Mouse (Mus musculus) neural tube, embryonic 12.5 days (tissue): ENCODE data around the gene Plcg2. TPM values are rescaled to one million over a fixed set of nuclear protein-coding genes. Genes with fewer than 3 reads are reported as not detected.

Source experiments
- ATAC-seq: fragments of 200-750 bp; cut with Nextera tagmentation; 2 replicates; pipeline ENCODE4 v1.8.0; 2017; ENCODE audit warnings: low read depth, mild to moderate bottlenecking, moderate TSS enrichment, moderate library complexity; ENCODE audit not compliant: low FRiP score
- H3K27ac ChIP-seq: fragments of 300-500 bp; sonication (generic); 2 replicates; pipeline ENCODE4 v1.5.1; 2016
- H3K27me3 ChIP-seq: fragments of 300-500 bp; sonication (generic); replicated peaks from 2 replicates; pipeline ENCODE4 v1.6.1; 2016; ENCODE audit warnings: mild to moderate bottlenecking
- H3K36me3 ChIP-seq: fragments of 300-500 bp; sonication (generic); 2 replicates; pipeline ENCODE4 v1.6.1; 2016; ENCODE audit warnings: mild to moderate bottlenecking
- H3K4me1 ChIP-seq: fragments of 300-500 bp; sonication (generic); 2 replicates; pipeline ENCODE4 v1.6.1; 2016
- H3K4me2 ChIP-seq: fragments of 300-500 bp; sonication (generic); replicated peaks from 2 replicates; pipeline ENCODE4 v1.6.1; 2016; ENCODE audit warnings: mild to moderate bottlenecking
- H3K4me3 ChIP-seq: fragments of 300-500 bp; sonication (generic); 2 replicates; pipeline ENCODE4 v1.5.1; 2016
- H3K9ac ChIP-seq: fragments of 300-500 bp; sonication (generic); 2 replicates; pipeline ENCODE4 v1.6.1; 2016; ENCODE audit warnings: mild to moderate bottlenecking
- H3K9me3 ChIP-seq: fragments of 300-500 bp; sonication (generic); 2 replicates; pipeline ENCODE4 v1.6.1; 2016; ENCODE audit warnings: mild to moderate bottlenecking
- WGBS: fragments of 180-500 bp; shearing (Covaris S2); methylation state at CpG from one replicate; pipeline ENCODE4 v1.1.7; 2016; 5-methylcytosine and 5-hydroxymethylcytosine counted together
- polyA plus RNA-seq: library from polyadenylated mRNA; unstranded; fragments of >200 nt; fragmentation: Nextera tagmentation; extraction: Ambion mirVana; gene quantifications from 2 replicates; pipeline ENCODE4 v1.2.1, GENCODE M21; 2016

Plcg2 gene
- polyA plus RNA-seq, 1 experiment from 2014 or later: 2.2 TPM

GRCm38 (mm10) chr8:117470342-117470781 is 27.7 kb upstream of the Plcg2 start:
- no peaks in the 10 kb centered on the region for H3K36me3 ChIP-seq
- H3K4me3 ChIP-seq: no peak overlapping the region
- H3K9ac ChIP-seq: peak overlapping the region; percentile 14; the same call in 1 of the 2 replicates
- ATAC-seq: peak; percentile 88
- peak overlapping the region; percentile 75 for H3K27ac ChIP-seq
- peak overlapping the region; percentile 55 for H3K4me2 ChIP-seq
- H3K9me3 ChIP-seq: no peaks in the 10 kb centered on the region
- peaks cover 9% of the 10 kb centered on the region for H3K4me1 ChIP-seq
- no peaks in the 10 kb centered on the region for H3K27me3 ChIP-seq
- WGBS: under 1% methylated on average over 14 of the region's 14 CpGs

- WGBS: 34% methylated on average over 3 of the region's 3 CpGs
- Histone ChIP-seq H3K4me2 (peak overlapping the region; percentile 55; the same call in 1 of the 2 replicates), H3K27ac (0 out of 2 replicates have a peak overlapping the region, but pooled peaks have one; percentile 2), H3K4me1 (peaks cover 9% of the 10 kb centered on the region), H3K27me3 (no peaks in the 10 kb centered on the region), H3K4me3 (no peak overlapping the region), H3K9ac (no peak overlapping the region), H3K36me3 (no peaks in the 10 kb centered on the region), H3K9me3 (no peaks in the 10 kb centered on the region)
- 0 out of 2 replicates have a peak, but pooled peaks have one; percentile 12 for ATAC-seq
These were observed 26.9 kb upstream of the Plcg2 start for GRCm38 (mm10) chr8:117471174-117471573.

- H3K4me1 ChIP-seq: peaks cover 9% of the 10 kb centered on the region
- no peak overlapping the region for H3K27ac ChIP-seq
- no peaks in the 10 kb centered on the region for H3K9me3 ChIP-seq
- no peaks in the 10 kb centered on the region for H3K36me3 ChIP-seq
- ATAC-seq: no peak
- 73% methylated on average over 9 of the region's 9 CpGs for WGBS
- no peaks in the 10 kb centered on the region for H3K27me3 ChIP-seq
- no peak overlapping the region for H3K4me2 ChIP-seq
- H3K4me3 ChIP-seq: no peak overlapping the region
- H3K9ac ChIP-seq: no peak overlapping the region
These were observed 26.4 kb upstream of the Plcg2 start for GRCm38 (mm10) chr8:117471655-117472054.

GRCm38 (mm10) chr8:117472332-117472731 is 25.8 kb upstream of the Plcg2 start:
- no peak overlapping the region for H3K4me3 ChIP-seq
- peaks cover 9% of the 10 kb centered on the region for H3K4me1 ChIP-seq
- no peak for ATAC-seq
- no peak overlapping the region for H3K9ac ChIP-seq
- no peak overlapping the region for H3K27ac ChIP-seq
- WGBS: 86% methylated on average over 4 of the region's 4 CpGs
- no peaks in the 10 kb centered on the region for H3K36me3 ChIP-seq
- H3K4me2 ChIP-seq: no peak overlapping the region
- H3K9me3 ChIP-seq: no peaks in the 10 kb centered on the region
- no peaks in the 10 kb centered on the region for H3K27me3 ChIP-seq

- H3K27me3 ChIP-seq: no peaks in the 10 kb centered on the region
- H3K4me2 ChIP-seq: no peak overlapping the region
- WGBS: 2% methylated on average over 5 of the region's 5 CpGs
- no peaks in the 10 kb centered on the region for H3K36me3 ChIP-seq
- no peak overlapping the region for H3K27ac ChIP-seq
- peak; percentile 14; the same call in 1 of the 2 replicates for ATAC-seq
- H3K4me3 ChIP-seq: no peak overlapping the region
- H3K4me1 ChIP-seq: peaks cover 4% of the 10 kb centered on the region
- no peak overlapping the region for H3K9ac ChIP-seq
- H3K9me3 ChIP-seq: no peaks in the 10 kb centered on the region
These were observed 23.1 kb upstream of the Plcg2 start for GRCm38 (mm10) chr8:117474944-117475343.

GRCm38 (mm10) chr8:117475819-117476218 is 22.3 kb upstream of the Plcg2 start:
- no peaks in the 10 kb centered on the region for H3K9me3 ChIP-seq
- H3K9ac ChIP-seq: no peak overlapping the region
- WGBS: 84% methylated on average over 7 of the region's 7 CpGs
- no peak overlapping the region for H3K27ac ChIP-seq
- H3K4me2 ChIP-seq: no peak overlapping the region
- no peaks in the 10 kb centered on the region for H3K36me3 ChIP-seq
- no peaks in the 10 kb centered on the region for H3K4me1 ChIP-seq
- no peak for ATAC-seq
- H3K4me3 ChIP-seq: no peak overlapping the region
- no peaks in the 10 kb centered on the region for H3K27me3 ChIP-seq

GRCm38 (mm10) chr8:117478082-117478481 is 20.0 kb upstream of the Plcg2 start:
- Histone ChIP-seq H3K9me3 (no peaks in the 10 kb centered on the region), H3K4me1 (no peaks in the 10 kb centered on the region), H3K9ac (no peak overlapping the region), H3K4me2 (no peak overlapping the region), H3K27ac (no peak overlapping the region), H3K36me3 (no peaks in the 10 kb centered on the region), H3K27me3 (no peaks in the 10 kb centered on the region), H3K4me3 (no peak overlapping the region)
- ATAC-seq: no peak

GRCm38 (mm10) chr8:117479996-117480395 is 18.1 kb upstream of the Plcg2 start:
- no peaks in the 10 kb centered on the region for H3K36me3 ChIP-seq
- no peak overlapping the region for H3K4me2 ChIP-seq
- WGBS: 95% methylated on average over 9 of the region's 9 CpGs
- no peaks in the 10 kb centered on the region for H3K27me3 ChIP-seq
- H3K4me1 ChIP-seq: no peaks in the 10 kb centered on the region
- no peak overlapping the region for H3K27ac ChIP-seq
- H3K9ac ChIP-seq: no peak overlapping the region
- no peak overlapping the region for H3K4me3 ChIP-seq
- ATAC-seq: no peak
- H3K9me3 ChIP-seq: no peaks in the 10 kb centered on the region

- no peak for ATAC-seq
- H3K36me3 ChIP-seq: no peaks in the 10 kb centered on the region
- no peak overlapping the region for H3K9ac ChIP-seq
- H3K4me1 ChIP-seq: no peaks in the 10 kb centered on the region
- H3K4me3 ChIP-seq: no peak overlapping the region
- no peaks in the 10 kb centered on the region for H3K27me3 ChIP-seq
- 67% methylated on average over 5 of the region's 5 CpGs for WGBS
- H3K27ac ChIP-seq: no peak overlapping the region
- H3K9me3 ChIP-seq: no peaks in the 10 kb centered on the region
- H3K4me2 ChIP-seq: no peak overlapping the region
These were observed 17.6 kb upstream of the Plcg2 start for GRCm38 (mm10) chr8:117480516-117480915.

- Histone ChIP-seq H3K27ac (no peak overlapping the region), H3K9ac (no peak overlapping the region), H3K4me2 (no peak overlapping the region), H3K4me3 (no peak overlapping the region), H3K9me3 (no peaks in the 10 kb centered on the region), H3K4me1 (no peaks in the 10 kb centered on the region), H3K36me3 (no peaks in the 10 kb centered on the region), H3K27me3 (no peaks in the 10 kb centered on the region)
- 86% methylated on average over 5 of the region's 5 CpGs for WGBS
- no peak for ATAC-seq
These were observed 16.3 kb upstream of the Plcg2 start for GRCm38 (mm10) chr8:117481830-117482229.

GRCm38 (mm10) chr8:117484731-117485130 is 13.4 kb upstream of the Plcg2 start:
- no peaks in the 10 kb centered on the region for H3K4me1 ChIP-seq
- WGBS: 91% methylated on average over 8 of the region's 8 CpGs
- no peak overlapping the region for H3K9ac ChIP-seq
- no peaks in the 10 kb centered on the region for H3K36me3 ChIP-seq
- no peak overlapping the region for H3K27ac ChIP-seq
- ATAC-seq: no peak
- H3K27me3 ChIP-seq: no peaks in the 10 kb centered on the region
- H3K9me3 ChIP-seq: no peaks in the 10 kb centered on the region
- no peak overlapping the region for H3K4me3 ChIP-seq
- H3K4me2 ChIP-seq: no peak overlapping the region

- WGBS: 80% methylated on average over 1 of the region's 1 CpGs
- Histone ChIP-seq H3K4me2 (no peak overlapping the region), H3K27me3 (no peaks in the 10 kb centered on the region), H3K9me3 (no peaks in the 10 kb centered on the region), H3K4me3 (no peak overlapping the region), H3K4me1 (no peaks in the 10 kb centered on the region), H3K9ac (no peak overlapping the region), H3K36me3 (no peaks in the 10 kb centered on the region), H3K27ac (no peak overlapping the region)
- ATAC-seq: no peak
These were observed 12.8 kb upstream of the Plcg2 start for GRCm38 (mm10) chr8:117485316-117485715.

- WGBS: 79% methylated on average over 10 of the region's 10 CpGs
These were observed 9.7 kb upstream of the Plcg2 start for GRCm38 (mm10) chr8:117488246-117489005.

More at GRCm38 (mm10) chr8:117488246-117489005, 9.7 kb upstream of the Plcg2 start:
- H3K9ac ChIP-seq: no peak overlapping the region
- no peaks in the 10 kb centered on the region for H3K9me3 ChIP-seq
- H3K27me3 ChIP-seq: no peaks in the 10 kb centered on the region
- H3K4me3 ChIP-seq: no peak overlapping the region
- H3K4me1 ChIP-seq: no peaks in the 10 kb centered on the region
- ATAC-seq: no peak
- H3K4me2 ChIP-seq: no peak overlapping the region
- no peaks in the 10 kb centered on the region for H3K36me3 ChIP-seq
- H3K27ac ChIP-seq: no peak overlapping the region
